Mouse (Mus musculus): Measurements from ENCODE around the gene Iars2. TPM values are rescaled to one million over a fixed set of nuclear protein-coding genes. Genes with fewer than 3 reads are reported as not detected.

Gene Iars2
- total and polyA plus RNA-seq, 2 experiments from 2014 or later: 15.2 to 38.1 TPM

- no peak for DNase-seq
- WGBS: 95% methylated on average over 14 of the region's 14 CpGs
Measured at GRCm38 (mm10) chr1:185349741-185350140, 20.5 kb upstream of the Iars2 start.

GRCm38 (mm10) chr1:185346188-185346587 is 17.0 kb upstream of the Iars2 start:
- DNase-seq (no peak), ATAC-seq (no peak)
- no peaks in the 10 kb centered on the region for H3K4me1 ChIP-seq (ENCODE audit: insufficient read depth)
- peaks cover 69% of the 10 kb centered on the region for H3K36me3 ChIP-seq (ENCODE audit: insufficient read depth)
- H3K9ac ChIP-seq: no peak overlapping the region
- 73% methylated on average over 10 of the region's 10 CpGs for WGBS
- no peak for TF ChIP-seq CTCF (IDR thresholded peaks at IDR 0.05; ENCODE audit: low read depth)
- H3K27ac ChIP-seq (ENCODE audit: low read depth, low read length): no peak overlapping the region
- no peak overlapping the region for H3K4me2 ChIP-seq (ENCODE audit: low read depth)
- no peaks in the 10 kb centered on the region for H3K9me3 ChIP-seq (ENCODE audit: low read length)
- no peaks in the 10 kb centered on the region for H3K27me3 ChIP-seq (ENCODE audit: insufficient read depth, low read length)
- H3K4me3 ChIP-seq (ENCODE audit: low read depth, low read length): no peak overlapping the region

More at GRCm38 (mm10) chr1:185349741-185350140, 20.5 kb upstream of the Iars2 start:
- Histone ChIP-seq H3K36me3 (ENCODE audit: insufficient read depth) (peaks cover 83% of the 10 kb centered on the region), H3K27ac (ENCODE audit: low read depth, low read length) (no peak overlapping the region), H3K4me3 (ENCODE audit: low read depth, low read length) (no peak overlapping the region), H3K4me1 (ENCODE audit: insufficient read depth) (no peaks in the 10 kb centered on the region), H3K9ac (no peak overlapping the region), H3K9me3 (ENCODE audit: low read length) (no peaks in the 10 kb centered on the region), H3K4me2 (ENCODE audit: low read depth) (no peak overlapping the region), H3K27me3 (ENCODE audit: insufficient read depth, low read length) (no peaks in the 10 kb centered on the region)
- TF ChIP-seq CTCF (IDR thresholded peaks at IDR 0.05; ENCODE audit: low read depth): no peak
- ATAC-seq: no peak

GRCm38 (mm10) chr1:185343422-185343821 is 14.2 kb upstream of the Iars2 start:
- H3K27me3 ChIP-seq (ENCODE audit: insufficient read depth, low read length): no peaks in the 10 kb centered on the region
- WGBS: 83% methylated on average over 8 of the region's 8 CpGs
- peaks cover 62% of the 10 kb centered on the region for H3K36me3 ChIP-seq (ENCODE audit: insufficient read depth)
- no peaks in the 10 kb centered on the region for H3K4me1 ChIP-seq (ENCODE audit: insufficient read depth)
- H3K9ac ChIP-seq: no peak overlapping the region
- ATAC-seq (no peak), DNase-seq (no peak)
- no peak overlapping the region for H3K27ac ChIP-seq (ENCODE audit: low read depth, low read length)
- H3K4me2 ChIP-seq (ENCODE audit: low read depth): no peak overlapping the region
- no peak overlapping the region for H3K4me3 ChIP-seq (ENCODE audit: low read depth, low read length)
- no peaks in the 10 kb centered on the region for H3K9me3 ChIP-seq (ENCODE audit: low read length)
- TF ChIP-seq CTCF (IDR thresholded peaks at IDR 0.05; ENCODE audit: low read depth): peak; percentile 41

GRCm38 (mm10) chr1:185342441-185342840 is 13.2 kb upstream of the Iars2 start:
- no peaks in the 10 kb centered on the region for H3K27me3 ChIP-seq (ENCODE audit: insufficient read depth, low read length)
- ATAC-seq (no peak), DNase-seq (peak; percentile 30)
- no peak overlapping the region for H3K27ac ChIP-seq (ENCODE audit: low read depth, low read length)
- WGBS: 75% methylated on average over 4 of the region's 4 CpGs
- no peaks in the 10 kb centered on the region for H3K4me1 ChIP-seq (ENCODE audit: insufficient read depth)
- no peak overlapping the region for H3K9ac ChIP-seq
- H3K36me3 ChIP-seq (ENCODE audit: insufficient read depth): peaks cover 52% of the 10 kb centered on the region
- no peak for TF ChIP-seq CTCF (IDR thresholded peaks at IDR 0.05; ENCODE audit: low read depth)
- H3K4me2 ChIP-seq (ENCODE audit: low read depth): no peak overlapping the region
- H3K9me3 ChIP-seq (ENCODE audit: low read length): no peaks in the 10 kb centered on the region
- no peak overlapping the region for H3K4me3 ChIP-seq (ENCODE audit: low read depth, low read length)

- no peak for ATAC-seq
- no peak for TF ChIP-seq CTCF (IDR thresholded peaks at IDR 0.05; ENCODE audit: low read depth)
- WGBS: 8% methylated on average over 3 of the region's 3 CpGs
Measured at GRCm38 (mm10) chr1:185336535-185336934, 7.3 kb upstream of the Iars2 start.

GRCm38 (mm10) chr1:185335231-185335765 is 6.1 kb upstream of the Iars2 start:
- Histone ChIP-seq H3K4me1 (ENCODE audit: insufficient read depth) (peaks cover 7% of the 10 kb centered on the region; the same call in 1 of the 2 replicates), H3K27me3 (ENCODE audit: insufficient read depth, low read length) (no peaks in the 10 kb centered on the region), H3K36me3 (ENCODE audit: insufficient read depth) (peaks cover 10% of the 10 kb centered on the region; the same call in 1 of the 2 replicates), H3K4me3 (ENCODE audit: low read depth, low read length) (no peak overlapping the region), H3K27ac (ENCODE audit: low read depth, low read length) (no peak overlapping the region), H3K9me3 (ENCODE audit: low read length) (no peaks in the 10 kb centered on the region), H3K9ac (no peak overlapping the region), H3K4me2 (ENCODE audit: low read depth) (no peak overlapping the region)
- no peak for TF ChIP-seq CTCF (IDR thresholded peaks at IDR 0.05; ENCODE audit: low read depth)
- 67% methylated on average over 6 of the region's 6 CpGs for WGBS
- ATAC-seq (no peak), DNase-seq (no peak)

More at GRCm38 (mm10) chr1:185336535-185336934, 7.3 kb upstream of the Iars2 start:
- Histone ChIP-seq H3K27ac (ENCODE audit: low read depth, low read length) (no peak overlapping the region), H3K9ac (no peak overlapping the region), H3K4me3 (ENCODE audit: low read depth, low read length) (no peak overlapping the region), H3K36me3 (ENCODE audit: insufficient read depth) (peaks cover 21% of the 10 kb centered on the region; the same call in 1 of the 2 replicates), H3K27me3 (ENCODE audit: insufficient read depth, low read length) (no peaks in the 10 kb centered on the region), H3K9me3 (ENCODE audit: low read length) (no peaks in the 10 kb centered on the region), H3K4me1 (ENCODE audit: insufficient read depth) (peaks cover 7% of the 10 kb centered on the region; the same call in 1 of the 2 replicates), H3K4me2 (ENCODE audit: low read depth) (no peak overlapping the region)
- DNase-seq: no peak

- H3K9me3 ChIP-seq (ENCODE audit: low read length): no peaks in the 10 kb centered on the region
- peaks cover 4% of the 10 kb centered on the region; the same call in 1 of the 2 replicates for H3K36me3 ChIP-seq (ENCODE audit: insufficient read depth)
- no peak for TF ChIP-seq CTCF (IDR thresholded peaks at IDR 0.05; ENCODE audit: low read depth)
- H3K27ac ChIP-seq (ENCODE audit: low read depth, low read length): no peak overlapping the region
- H3K4me2 ChIP-seq (ENCODE audit: low read depth): no peak overlapping the region
- WGBS: 69% methylated on average over 4 of the region's 4 CpGs
- no peak overlapping the region for H3K4me3 ChIP-seq (ENCODE audit: low read depth, low read length)
- H3K4me1 ChIP-seq (ENCODE audit: insufficient read depth): peaks cover 15% of the 10 kb centered on the region; the same call in 1 of the 2 replicates
- no peak for DNase-seq
- no peak overlapping the region for H3K9ac ChIP-seq
- H3K27me3 ChIP-seq (ENCODE audit: insufficient read depth, low read length): no peaks in the 10 kb centered on the region
- no peak for ATAC-seq
Measured at GRCm38 (mm10) chr1:185334136-185334535, 4.9 kb upstream of the Iars2 start.
